Mouse (Mus musculus): Measurements from ENCODE around the gene Serpinb8.

Serpinb8 gene

GRCm38 (mm10) chr1:107589691-107590470 is at the start of gene Serpinb8:
Serpinb8 (plus strand) TSS chr1:107590006.
- in situ Hi-C loops (cut with MboI; ENCODE audit: low sequenced_read_pairs): no loop called here

GRCm38 (mm10) chr1:107559494-107559893 is 30.3 kb upstream of the Serpinb8 start:
- in situ Hi-C loops (cut with MboI; ENCODE audit: low sequenced_read_pairs): no loop called here

DNA sequence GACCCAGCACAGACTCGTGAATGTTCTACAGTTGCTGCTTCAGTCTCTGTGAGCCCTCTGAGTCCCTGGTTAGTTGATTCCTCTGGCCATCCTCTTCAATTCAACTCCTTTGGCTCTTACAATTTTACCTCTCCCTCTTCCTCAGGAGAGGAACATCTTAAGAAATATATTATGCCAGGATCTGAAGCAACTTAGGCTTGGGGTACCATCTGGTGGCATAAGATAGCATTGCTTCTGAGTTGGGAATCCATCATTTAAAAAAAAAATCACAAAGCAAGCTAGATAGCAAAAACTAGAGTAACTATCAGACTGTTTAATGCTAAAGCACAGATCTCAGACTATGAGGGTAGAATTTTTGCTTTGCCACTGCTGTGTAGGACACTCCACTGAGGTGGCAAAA is 27.7 kb upstream of the Serpinb8 start:
- in situ Hi-C loops (cut with MboI; ENCODE audit: low sequenced_read_pairs): no loop called here

DNA sequence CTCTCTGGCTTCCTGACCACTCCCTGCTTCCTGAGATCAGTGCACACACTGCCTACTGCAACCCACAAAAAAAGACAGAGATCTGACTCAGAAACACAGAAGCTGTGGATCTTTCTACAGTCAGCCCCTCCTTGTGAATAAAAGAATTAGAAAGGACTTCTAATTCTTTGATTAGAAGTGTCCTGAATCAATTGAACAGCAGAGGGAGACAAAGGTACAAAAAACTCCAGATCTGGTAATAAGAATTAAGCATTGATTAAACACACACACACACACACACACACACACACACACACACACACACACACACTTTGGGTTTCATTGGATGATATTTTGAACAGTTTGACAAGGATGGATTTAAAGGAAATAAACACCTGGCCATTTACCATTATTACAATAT is 24.2 kb upstream of the Serpinb8 start:
- in situ Hi-C loops (cut with MboI; ENCODE audit: low sequenced_read_pairs): no loop called here

DNA sequence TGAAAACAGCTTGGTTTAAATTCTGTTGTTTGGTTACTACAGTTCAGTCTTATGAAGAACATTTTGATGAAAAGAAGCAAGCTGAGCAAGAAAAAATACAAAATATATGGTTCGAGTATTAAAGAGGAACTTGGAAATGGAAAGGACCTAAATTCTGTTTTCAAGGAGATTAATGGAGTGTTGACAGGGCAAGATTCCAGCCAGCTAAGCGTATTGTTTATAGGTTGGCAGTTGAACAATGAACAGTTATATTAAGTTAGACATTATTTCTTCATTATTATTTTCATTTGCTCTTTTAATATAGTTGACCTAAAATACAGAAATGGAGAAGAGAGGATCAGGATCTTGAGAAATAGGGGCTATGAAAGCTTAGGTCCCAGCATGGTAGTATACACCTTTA is 13.7 kb upstream of the Serpinb8 start:
- in situ Hi-C loops (cut with MboI; ENCODE audit: low sequenced_read_pairs): no loop called here

- in situ Hi-C loops (cut with MboI; ENCODE audit: low sequenced_read_pairs): no loop called here
Measured at GRCm38 (mm10) chr1:107577514-107577913, 12.3 kb upstream of the Serpinb8 start.

- in situ Hi-C loops (cut with MboI; ENCODE audit: low sequenced_read_pairs): no loop called here
Measured at GRCm38 (mm10) chr1:107581220-107581619, 8.6 kb upstream of the Serpinb8 start.

GRCm38 (mm10) chr1:107582900-107583299 is 6.9 kb upstream of the Serpinb8 start:
- in situ Hi-C loops (cut with MboI; ENCODE audit: low sequenced_read_pairs): no loop called here

DNA sequence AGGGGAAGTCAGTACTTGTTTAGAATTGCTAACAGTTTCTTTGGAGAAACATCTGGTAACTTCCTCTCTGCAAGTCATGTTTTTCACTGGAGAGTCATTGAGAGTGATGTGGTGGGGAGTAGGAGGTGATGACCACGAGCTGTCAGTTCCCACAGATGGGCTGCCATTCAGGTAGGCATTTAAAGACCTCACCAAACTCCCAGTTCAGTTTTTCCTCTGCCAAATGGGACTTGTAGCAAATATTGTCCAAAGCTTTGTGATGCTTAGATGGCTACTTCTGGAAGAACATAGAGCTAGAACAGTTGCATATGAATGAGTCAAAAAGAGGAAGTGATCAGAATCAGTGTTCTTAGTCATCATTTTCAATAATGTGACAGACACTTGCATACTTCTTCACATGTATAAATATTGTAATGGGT is 5.8 kb upstream of the Serpinb8 start:
- in situ Hi-C loops (cut with MboI; ENCODE audit: low sequenced_read_pairs): no loop called here

GRCm38 (mm10) chr1:107584932-107585331 is 4.9 kb upstream of the Serpinb8 start:
- in situ Hi-C loops (cut with MboI; ENCODE audit: low sequenced_read_pairs): no loop called here

- in situ Hi-C loops (cut with MboI; ENCODE audit: low sequenced_read_pairs): no loop called here
Measured at GRCm38 (mm10) chr1:107586196-107586595, 3.6 kb upstream of the Serpinb8 start.

DNA sequence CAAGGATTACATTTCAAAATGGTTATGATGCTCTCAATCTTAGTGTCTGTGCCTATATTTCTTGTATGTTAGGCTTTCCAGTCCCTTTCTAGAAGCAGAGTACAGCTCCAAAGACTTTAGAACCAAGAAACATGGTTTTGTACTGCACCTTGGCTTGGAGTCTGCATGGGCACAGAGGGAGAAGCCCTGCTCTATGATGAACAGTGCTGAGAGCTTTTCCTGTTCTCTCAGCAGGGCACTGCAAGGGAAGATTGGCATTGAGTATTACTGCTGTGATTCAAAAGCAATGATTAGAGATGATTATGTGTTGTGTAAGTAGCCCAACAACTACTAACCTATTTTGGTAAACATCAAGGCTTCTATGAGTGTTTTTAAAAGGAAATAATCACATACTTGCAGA is 1.6 kb upstream of the Serpinb8 start:
- in situ Hi-C loops (cut with MboI; ENCODE audit: low sequenced_read_pairs): no loop called here

DNA sequence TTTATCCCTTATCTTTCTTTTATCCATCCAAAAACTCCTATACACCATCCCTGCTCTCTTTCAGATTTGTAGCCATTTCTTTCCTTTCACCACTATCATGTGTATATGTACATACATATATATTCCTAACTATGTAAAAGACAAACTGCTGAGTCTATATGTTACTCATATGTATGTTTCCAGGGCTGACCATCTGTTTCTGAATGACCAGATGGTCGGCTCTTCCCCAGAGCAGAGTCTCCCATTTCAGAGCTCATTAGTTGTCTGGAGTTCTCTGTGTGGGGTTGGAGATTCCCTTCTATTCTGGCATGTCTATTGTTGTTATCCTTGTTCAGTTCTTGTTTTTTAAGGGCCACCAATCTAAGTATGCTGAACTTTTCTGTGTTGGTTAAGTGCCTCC is 1.2 kb upstream of the Serpinb8 start:
- in situ Hi-C loops (cut with MboI; ENCODE audit: low sequenced_read_pairs): no loop called here

GRCm38 (mm10) chr1:107592644-107593043 is 2.8 kb downstream of the Serpinb8 start:
- in situ Hi-C loops (cut with MboI; ENCODE audit: low sequenced_read_pairs): no loop called here

DNA sequence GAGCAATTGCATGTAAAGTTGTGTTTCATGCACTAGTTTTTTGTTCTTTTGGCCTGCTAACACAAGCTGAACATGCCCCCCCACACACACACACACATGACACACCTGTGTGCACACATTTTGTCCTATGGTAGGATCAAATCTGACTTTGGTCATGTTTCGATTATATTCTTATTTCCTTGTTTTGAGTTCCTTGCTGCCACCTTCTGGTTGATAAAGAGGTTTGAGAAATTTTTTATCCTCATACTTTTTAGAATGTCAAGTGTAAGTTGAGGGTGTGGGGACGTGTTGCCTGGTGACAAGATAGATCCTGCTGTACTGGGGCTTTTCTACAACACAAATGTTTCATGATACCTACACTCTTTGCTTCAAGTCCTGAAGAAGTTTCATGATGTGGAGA is 3.7 kb downstream of the Serpinb8 start:
- in situ Hi-C loops (cut with MboI; ENCODE audit: low sequenced_read_pairs): no loop called here

- in situ Hi-C loops (cut with MboI; ENCODE audit: low sequenced_read_pairs): no loop called here
Measured at GRCm38 (mm10) chr1:107596874-107597273, 7.1 kb downstream of the Serpinb8 start.

DNA sequence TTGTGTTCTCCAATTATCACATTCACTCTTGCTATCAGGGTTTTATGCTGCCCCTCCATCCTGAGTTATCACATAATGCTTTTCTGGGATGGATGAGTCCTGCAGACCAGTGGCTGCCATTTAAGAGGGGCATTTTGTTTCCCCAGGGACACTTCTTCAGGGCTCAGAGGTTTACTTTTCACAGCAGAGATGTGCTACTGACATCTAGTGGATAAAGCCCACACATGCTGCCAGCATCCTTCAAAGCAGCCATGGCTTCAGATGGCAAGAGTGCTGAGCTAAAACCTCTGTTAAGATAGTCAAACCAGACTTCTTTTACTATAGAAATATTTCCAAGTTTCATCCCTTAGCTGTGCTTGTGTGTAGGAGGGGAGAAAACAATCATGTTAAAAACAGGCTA is 8.7 kb downstream of the Serpinb8 start:
- in situ Hi-C loops (cut with MboI; ENCODE audit: low sequenced_read_pairs): no loop called here

DNA sequence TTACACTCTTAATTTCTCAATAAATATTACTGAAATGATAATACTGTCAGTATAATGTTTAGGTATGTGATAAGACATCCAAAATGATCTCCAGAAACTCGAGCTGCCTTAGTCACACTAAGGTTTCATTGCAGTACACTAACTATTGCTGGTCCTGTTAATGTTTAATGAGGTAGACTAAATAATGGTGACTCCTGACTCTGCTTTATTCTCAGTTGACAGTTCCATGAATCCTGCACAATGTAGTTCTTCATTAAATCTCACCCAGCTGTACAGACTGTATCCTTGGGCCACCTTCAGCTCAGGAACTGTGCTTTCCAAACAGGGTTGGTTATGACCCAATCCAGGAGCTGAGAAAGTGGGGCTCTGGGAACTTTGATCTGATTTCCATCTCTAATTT is 19.1 kb downstream of the Serpinb8 start:
- in situ Hi-C loops (cut with MboI; ENCODE audit: low sequenced_read_pairs): no loop called here

GRCm38 (mm10) chr1:107614087-107614486 is 24.3 kb downstream of the Serpinb8 start:
- in situ Hi-C loops (cut with MboI; ENCODE audit: low sequenced_read_pairs): no loop called here

GRCm38 (mm10) chr1:107622017-107622416 is 32.2 kb downstream of the Serpinb8 start:
- in situ Hi-C loops (cut with MboI; ENCODE audit: low sequenced_read_pairs): no loop called here

DNA sequence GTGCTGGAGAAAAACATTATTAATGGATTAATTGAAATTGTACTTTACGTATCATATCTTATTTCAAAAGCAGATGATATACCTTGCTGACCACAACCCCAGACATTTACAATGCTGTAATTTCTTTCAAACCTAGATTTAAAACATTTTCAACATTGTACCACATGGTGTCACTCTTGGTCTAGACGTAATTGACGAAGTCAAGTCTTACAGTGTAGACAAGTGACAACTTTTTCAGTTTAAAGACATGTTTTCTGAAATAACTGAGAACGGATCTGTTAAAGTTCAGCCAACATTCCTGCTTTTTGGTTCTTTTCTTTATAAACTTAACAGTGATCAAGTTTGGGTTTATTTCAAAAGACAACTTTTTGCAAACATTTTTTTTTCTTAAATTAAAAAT is 46.1 kb downstream of the Serpinb8 start:
- in situ Hi-C loops (cut with MboI; ENCODE audit: low sequenced_read_pairs): no loop called here

DNA sequence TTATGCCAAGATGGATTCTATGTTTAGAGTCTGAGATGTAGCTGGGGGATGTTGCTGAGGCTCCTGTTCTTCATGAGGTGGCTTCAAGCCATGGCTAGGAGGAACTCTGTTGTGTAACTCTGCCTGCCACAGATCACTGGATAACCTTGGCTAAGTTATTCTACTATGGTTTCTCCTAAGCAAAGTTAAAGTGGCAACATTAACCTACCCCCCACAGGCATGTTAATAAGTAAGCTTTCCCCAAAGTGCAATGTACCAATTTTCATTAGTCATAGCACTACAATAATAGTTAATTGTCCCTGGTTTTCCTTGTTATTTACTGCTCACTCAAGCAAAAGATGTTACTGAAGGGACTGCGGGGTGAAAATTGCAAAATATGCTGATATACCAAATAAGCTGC is 48.2 kb downstream of the Serpinb8 start:
- in situ Hi-C loops (cut with MboI; ENCODE audit: low sequenced_read_pairs): no loop called here

DNA sequence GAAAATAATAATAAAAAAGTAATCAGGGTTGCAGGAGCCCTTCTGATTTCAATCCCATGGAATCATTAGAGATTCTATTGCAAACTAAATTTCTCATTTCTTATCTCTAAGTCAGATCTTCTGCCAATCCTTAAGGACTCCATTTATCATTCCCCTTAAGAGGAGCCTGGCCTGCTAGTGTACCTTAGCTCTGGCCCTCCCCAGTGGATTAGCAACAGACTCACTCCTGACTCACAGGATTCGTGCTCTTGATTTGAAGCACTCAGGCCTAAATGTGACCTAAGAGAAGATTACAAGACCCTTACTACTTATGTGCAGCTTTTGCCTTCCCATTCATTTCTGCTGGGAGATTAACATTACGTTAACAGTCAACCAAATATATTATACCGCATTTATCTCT is 48.7 kb downstream of the Serpinb8 start:
- in situ Hi-C loops (cut with MboI; ENCODE audit: low sequenced_read_pairs): no loop called here
